ENCODE assay signal across 9 mouse cellular contexts in genomic region chr8:48098792-48099191, GRCm38 (mm10). TPM values are rescaled to one million over a fixed set of nuclear protein-coding genes. Genes with fewer than 3 reads are reported as not detected.
A peak's percentile ranks its signal among the peaks of the same experiment; 100 is the strongest.
DNase-seq lines count a peak whose midpoint lies in the region; ATAC-seq and TF ChIP-seq lines count a peak whose summit lies in the region.
"Had no signal": no experiment of that assay in that cellular context is flagged by ENCODE, and none has a peak within 500 bp of the region (broad histone marks: within the 10 kb centered on the region; RNA-seq: fewer than 3 reads in every experiment).

Gene Dctd (plus strand): TSS chr8:48099092.

- no peak for TF ChIP-seq CTCF in kidney, postnatal 0 days (IDR thresholded peaks at IDR 0.05; ENCODE audit: low read depth)

- H3K4me1 ChIP-seq in kidney, postnatal 0 days (replicated peaks; ENCODE audit: insufficient read depth, low read length) = no peaks in the 10 kb centered on the region
- 0 out of 2 replicates have a peak, but pooled peaks cover 8% of the 10 kb centered on the region for H3K4me1 ChIP-seq in embryonic facial prominence, embryonic 12.5 days
- peaks cover 14% of the 10 kb centered on the region for H3K4me1 ChIP-seq in hindbrain, embryonic 13.5 days (replicated peaks)
- H3K4me1 ChIP-seq in midbrain, embryonic 15.5 days = peaks cover 14% of the 10 kb centered on the region

- H3K9ac ChIP-seq in kidney, postnatal 0 days (ENCODE audit: low read depth, low read length) = no peak within 1 kb of the TSS
- no peak within 1 kb of the TSS for H3K9ac ChIP-seq in embryonic facial prominence, embryonic 12.5 days
- no peak within 1 kb of the TSS; the same call in 1 of the 2 replicates for H3K9ac ChIP-seq in hindbrain, embryonic 13.5 days
- peak within 1 kb of the TSS; percentile 17; the same call in 1 of the 2 replicates for H3K9ac ChIP-seq in midbrain, embryonic 15.5 days

- H3K4me2 ChIP-seq in kidney, postnatal 0 days (ENCODE audit: low read length) = peak within 1 kb of the TSS; percentile 51
- H3K4me2 ChIP-seq in embryonic facial prominence, embryonic 12.5 days (replicated peaks) = peak within 1 kb of the TSS; percentile 53; the same call in 1 of the 2 replicates
- H3K4me2 ChIP-seq in hindbrain, embryonic 13.5 days = peak within 1 kb of the TSS; percentile 57
- peak within 1 kb of the TSS; percentile 53 for H3K4me2 ChIP-seq in midbrain, embryonic 15.5 days

- H3K27ac ChIP-seq in kidney, postnatal 0 days = no peak within 1 kb of the TSS
- no peak within 1 kb of the TSS for H3K27ac ChIP-seq in embryonic facial prominence, embryonic 12.5 days
- H3K27ac ChIP-seq in hindbrain, embryonic 13.5 days = peak within 1 kb of the TSS; percentile 74
- H3K27ac ChIP-seq in midbrain, embryonic 15.5 days = peak within 1 kb of the TSS; percentile 71

- no peak for DNase-seq in kidney, postnatal 0 days (ENCODE audit: low spot score)
- no peak for DNase-seq in kidney, postnatal 25 days
- DNase-seq in right cerebral cortex, postnatal 14 days = no peak
- DNase-seq in thymus, postnatal 25 days = no peak
- no peak for DNase-seq in left cerebral cortex, postnatal 25 days (ENCODE audit: low spot score in 2 of 2)

- 89% methylated on average over 12 of the region's 12 CpGs for WGBS in kidney, postnatal 0 days
- WGBS in embryonic facial prominence, embryonic 12.5 days = 79% methylated on average over 12 of the region's 12 CpGs
- WGBS in hindbrain, embryonic 13.5 days = 91% methylated on average over 12 of the region's 12 CpGs
- 88% methylated on average over 12 of the region's 12 CpGs for WGBS in midbrain, embryonic 15.5 days

- ATAC-seq in kidney, postnatal 0 days (replicated peaks; ENCODE audit: low FRiP score, low read depth) = no peak
- ATAC-seq in embryonic facial prominence, embryonic 12.5 days (ENCODE audit: insufficient number of reproducible peaks, insufficient read depth, low FRiP score, low TSS enrichment) = no peak
- ATAC-seq in hindbrain, embryonic 13.5 days (ENCODE audit: low FRiP score) = no peak
- no peak for ATAC-seq in midbrain, embryonic 15.5 days (replicated peaks)
- ATAC-seq: Patski had no signal

- intact Hi-C loops in left cerebral cortex, postnatal 25 days (cut with DNase I) = loop anchor here (5.0 kb wide), 1 partner anchor 124 kb away; no protein-coding TSS in a partner anchor

- peak within 1 kb of the TSS; percentile 12; the same call in 1 of the 2 replicates for H3K4me3 ChIP-seq in kidney, postnatal 0 days (replicated peaks; ENCODE audit: low read depth, low read length)
- H3K4me3 ChIP-seq in embryonic facial prominence, embryonic 12.5 days = no peak within 1 kb of the TSS
- 0 out of 2 replicates have a peak within 1 kb of the TSS, but pooled peaks have one; percentile 29 for H3K4me3 ChIP-seq in hindbrain, embryonic 13.5 days
- peak within 1 kb of the TSS; percentile 31 for H3K4me3 ChIP-seq in midbrain, embryonic 15.5 days

- H3K36me3 ChIP-seq in kidney, postnatal 0 days (ENCODE audit: insufficient read depth, low read length) = no peaks in the 10 kb centered on the region
- H3K36me3 ChIP-seq in embryonic facial prominence, embryonic 12.5 days = no peaks in the 10 kb centered on the region
- H3K36me3 ChIP-seq in hindbrain, embryonic 13.5 days = no peaks in the 10 kb centered on the region
- no peaks in the 10 kb centered on the region for H3K36me3 ChIP-seq in midbrain, embryonic 15.5 days (replicated peaks)

- no peaks in the 10 kb centered on the region for H3K27me3 ChIP-seq in kidney, postnatal 0 days (ENCODE audit: insufficient read depth, low read length)
- H3K27me3 ChIP-seq in embryonic facial prominence, embryonic 12.5 days = no peaks in the 10 kb centered on the region
- H3K27me3 ChIP-seq in hindbrain, embryonic 13.5 days = no peaks in the 10 kb centered on the region
- H3K27me3 ChIP-seq in midbrain, embryonic 15.5 days (replicated peaks) = no peaks in the 10 kb centered on the region

- H3K9me3 ChIP-seq in kidney, postnatal 0 days (replicated peaks; ENCODE audit: low read length) = no peaks in the 10 kb centered on the region
- no peaks in the 10 kb centered on the region for H3K9me3 ChIP-seq in embryonic facial prominence, embryonic 12.5 days
- H3K9me3 ChIP-seq in hindbrain, embryonic 13.5 days = no peaks in the 10 kb centered on the region
- H3K9me3 ChIP-seq in midbrain, embryonic 15.5 days = no peaks in the 10 kb centered on the region

RNA-seq across cellular contexts. Expression of gene Dctd, which starts in this region (rescaled TPM):
- polyA plus RNA-seq in kidney, postnatal 0 days (2015; fragmentation: Nextera tagmentation; extraction: Ambion mirVana) = 17.4 and 18.0 TPM in 2 replicates
- 35.8 and 37.0 TPM in 2 replicates for polyA plus RNA-seq in embryonic facial prominence, embryonic 12.5 days (2016; fragmentation: Nextera tagmentation; extraction: Ambion mirVana)
- polyA plus RNA-seq in hindbrain, embryonic 13.5 days (2015; fragmentation: Nextera tagmentation; extraction: Ambion mirVana) = 8.4 and 9.0 TPM in 2 replicates
- polyA plus RNA-seq in midbrain, embryonic 15.5 days (2015; fragmentation: Nextera tagmentation; extraction: Ambion mirVana) = 11.6 and 11.8 TPM in 2 replicates
- total RNA-seq in left cerebral cortex, postnatal 25 days (2021) = 1 to 10 TPM; 5.5 to 9.4 TPM

Comparison
In these comparisons a context has a peak if more than half of its experiments do, and no peak if none do; other contexts are left out.
1. H3K27ac ChIP-seq: peak in hindbrain, embryonic 13.5 days (single experiment) and midbrain, embryonic 15.5 days (single experiment); none in kidney, postnatal 0 days (single experiment) and embryonic facial prominence, embryonic 12.5 days (single experiment).
2. Peak in every context shown above with its lines, with median percentiles within 50 percentile points of each other: H3K4me2 ChIP-seq.